Mouse (Mus musculus): Measurements from ENCODE around the gene Inip.

Inip gene

DNA sequence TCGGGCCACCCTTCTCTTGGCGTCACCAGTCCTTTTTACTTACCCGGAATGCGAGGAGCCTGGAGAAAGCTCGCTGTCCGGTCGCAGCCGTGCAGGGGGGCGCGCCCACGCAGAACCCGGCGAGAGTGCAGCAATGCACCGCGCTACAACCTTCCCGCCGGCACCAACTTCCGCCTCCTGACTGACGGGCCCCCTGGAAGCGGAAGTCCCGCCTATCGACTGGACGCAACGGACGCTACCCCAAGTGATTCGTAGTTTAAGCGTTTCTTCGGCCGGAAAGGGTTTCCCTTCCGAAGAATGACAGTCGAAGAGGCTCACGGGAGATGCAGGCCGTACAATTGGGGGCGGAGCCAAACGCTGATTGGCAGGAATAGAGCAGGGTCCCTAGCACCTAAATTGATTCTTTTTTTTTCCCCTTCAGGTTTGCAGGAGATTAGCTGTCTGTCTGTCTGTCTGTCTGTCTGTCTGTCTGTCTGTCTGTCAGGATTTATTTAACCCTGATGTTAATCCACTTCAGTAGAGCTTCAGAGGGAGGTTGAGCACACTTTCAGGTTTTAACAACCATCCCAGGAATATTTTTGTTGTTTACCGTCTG lies 17.6 kb downstream of the Inip start:
- in situ Hi-C loops (cut with MboI; ENCODE audit: unreplicated experiment in 2 of 2): loop anchor here in 1 of 2 experiments (5.0 kb wide), 1 partner anchor 171 kb away; no protein-coding TSS in a partner anchor

DNA sequence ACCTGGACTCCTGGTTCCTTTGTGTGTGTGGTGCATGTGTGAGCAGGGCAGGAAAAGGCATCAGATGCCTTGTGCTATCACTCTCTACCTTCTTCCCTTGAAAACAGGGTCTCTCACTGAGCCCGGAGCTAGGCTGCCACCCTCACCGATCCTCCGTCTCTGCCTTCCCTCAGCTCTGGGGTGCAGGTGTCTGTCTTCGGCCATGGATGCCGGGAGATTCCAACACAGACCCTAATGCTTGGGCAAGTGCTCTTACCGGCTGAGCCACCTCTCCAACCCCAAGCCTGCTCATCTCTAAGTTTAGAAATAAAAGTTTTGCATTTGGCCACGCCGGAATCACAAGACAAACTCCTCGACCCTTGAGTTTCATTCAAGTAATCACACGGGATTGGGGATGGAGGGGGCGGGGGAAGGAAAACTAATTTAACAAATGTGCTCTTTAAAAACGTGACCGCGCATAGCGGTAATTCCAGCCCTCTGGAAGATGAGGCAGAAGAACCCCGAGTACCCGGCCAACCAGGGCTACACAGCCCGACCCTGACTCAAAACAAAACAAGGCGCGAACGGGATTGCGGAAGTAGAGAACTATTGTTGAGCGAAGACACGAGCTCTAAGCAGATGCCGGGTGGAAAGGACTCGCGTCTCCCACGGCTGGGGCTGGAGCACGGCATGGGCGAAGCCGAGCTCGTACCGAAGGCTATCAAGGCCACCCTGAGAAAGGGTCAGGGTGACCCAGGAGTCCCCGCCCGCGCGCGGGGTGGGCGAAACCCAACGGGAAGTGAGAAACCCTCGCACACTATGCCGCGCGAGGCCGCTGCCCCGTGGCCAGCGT lies 18.3 kb downstream of the Inip start:
- in situ Hi-C loops (cut with MboI; ENCODE audit: unreplicated experiment in 2 of 2): loop anchor here in 1 of 2 experiments (5.0 kb wide), 1 partner anchor 171 kb away; no protein-coding TSS in a partner anchor

DNA sequence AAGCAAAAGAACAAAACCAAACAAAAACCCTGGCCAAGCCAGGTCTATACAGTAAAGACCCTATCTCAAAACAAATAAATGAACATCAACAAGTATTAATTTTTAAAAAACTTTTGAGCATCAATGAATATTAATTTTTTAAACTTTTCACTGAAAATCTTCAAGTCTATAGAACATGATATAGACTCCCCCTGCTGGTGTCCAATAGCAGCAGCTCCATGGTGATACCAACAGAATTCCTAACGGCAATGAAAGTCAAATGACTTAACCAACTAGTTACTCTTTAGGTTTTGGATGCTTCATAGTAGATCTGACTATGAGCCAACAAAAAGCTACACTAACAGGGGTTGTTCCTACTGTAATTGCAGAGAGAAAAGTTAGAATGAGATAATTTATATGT lies 20.8 kb downstream of the Inip start:
- in situ Hi-C loops (cut with MboI; ENCODE audit: unreplicated experiment in 2 of 2): loop anchor here in 1 of 2 experiments (5.0 kb wide), 1 partner anchor 168 kb away; no protein-coding TSS in a partner anchor

DNA sequence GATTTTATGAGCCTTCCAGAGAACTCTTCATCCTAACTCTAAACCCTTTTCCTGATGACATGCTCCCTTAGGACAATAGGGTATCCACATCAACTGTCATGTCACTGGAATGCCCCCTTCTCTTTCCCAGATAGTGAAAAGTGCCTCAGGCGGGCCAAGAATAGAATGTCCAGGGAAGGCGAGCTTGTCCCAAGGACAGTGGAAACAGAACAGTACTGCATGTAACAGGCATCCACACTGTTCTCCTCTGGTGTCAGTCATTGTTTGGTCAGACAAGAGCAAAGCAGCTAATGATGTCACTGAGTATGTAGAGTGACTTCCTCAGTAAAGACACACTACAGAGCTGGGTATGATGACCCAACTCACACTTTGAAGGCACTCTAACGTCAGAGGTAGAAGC lies 23.6 kb downstream of the Inip start:
- in situ Hi-C loops (cut with MboI; ENCODE audit: unreplicated experiment in 2 of 2): loop anchor here in 1 of 2 experiments (5.0 to 10.0 kb wide), 2 partner anchors 166 to 683 kb away; no protein-coding TSS in a partner anchor

DNA sequence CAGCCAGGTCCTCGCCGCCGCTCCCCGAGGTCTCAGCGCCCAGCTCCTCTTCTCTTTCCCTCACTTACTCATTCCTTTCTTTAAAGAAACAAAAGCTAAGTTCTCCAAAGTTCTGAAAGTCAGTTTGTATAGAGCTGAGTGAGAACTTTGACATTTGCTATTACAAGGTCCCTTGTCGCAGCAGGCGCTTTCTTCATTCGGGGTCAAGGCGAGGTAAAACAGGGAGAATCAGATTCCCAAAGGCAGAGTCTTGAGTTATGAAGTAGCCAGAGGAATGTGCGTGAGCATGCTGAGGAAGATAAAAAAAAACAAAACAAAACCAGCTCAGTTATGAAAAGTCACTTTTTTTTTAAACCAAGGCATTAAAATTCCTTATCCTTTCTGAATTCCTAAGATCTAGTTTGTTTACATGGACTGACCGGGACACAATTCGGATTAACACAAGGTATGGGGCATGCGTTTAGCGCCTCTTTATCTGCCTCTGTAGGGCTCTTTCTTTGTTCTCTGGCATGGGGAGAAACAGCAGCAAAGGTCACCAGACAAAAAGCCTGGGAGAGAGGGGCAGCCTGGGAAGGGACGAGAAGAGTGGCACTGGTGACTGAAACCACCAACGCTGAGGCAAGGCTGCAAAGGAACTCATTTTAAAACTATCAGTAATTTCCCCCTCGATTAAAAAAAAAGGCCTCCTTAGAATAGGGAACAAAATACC lies 29.1 kb downstream of the Inip start:
- in situ Hi-C loops (cut with MboI; ENCODE audit: unreplicated experiment in 2 of 2): loop anchor here (10.0 to 25.0 kb wide), 2 partner anchors 678 to 685 kb away; no protein-coding TSS in a partner anchor

DNA sequence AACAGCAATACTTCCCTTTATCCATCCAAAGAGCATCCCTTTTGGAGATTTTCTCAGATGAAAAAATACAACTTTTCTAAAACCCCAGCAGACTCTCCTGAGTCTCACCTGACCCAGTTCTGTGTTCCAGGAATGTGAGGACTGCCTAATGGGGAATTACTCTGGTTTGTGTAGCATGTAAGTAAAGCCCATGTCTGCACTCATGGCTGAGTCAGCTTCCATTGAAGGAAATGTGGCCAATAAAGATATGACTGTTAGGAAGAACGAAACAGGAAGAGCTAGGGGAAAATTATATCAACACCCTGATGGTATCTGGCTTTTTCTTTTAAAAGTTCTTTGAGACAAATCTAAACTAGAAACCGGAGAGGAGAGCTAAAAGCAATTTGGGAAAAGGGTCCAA lies 33.7 kb downstream of the Inip start:
- in situ Hi-C loops (cut with MboI; ENCODE audit: unreplicated experiment in 2 of 2): loop anchor here in 1 of 2 experiments (25.0 kb wide), 1 partner anchor 680 kb away; no protein-coding TSS in a partner anchor

DNA sequence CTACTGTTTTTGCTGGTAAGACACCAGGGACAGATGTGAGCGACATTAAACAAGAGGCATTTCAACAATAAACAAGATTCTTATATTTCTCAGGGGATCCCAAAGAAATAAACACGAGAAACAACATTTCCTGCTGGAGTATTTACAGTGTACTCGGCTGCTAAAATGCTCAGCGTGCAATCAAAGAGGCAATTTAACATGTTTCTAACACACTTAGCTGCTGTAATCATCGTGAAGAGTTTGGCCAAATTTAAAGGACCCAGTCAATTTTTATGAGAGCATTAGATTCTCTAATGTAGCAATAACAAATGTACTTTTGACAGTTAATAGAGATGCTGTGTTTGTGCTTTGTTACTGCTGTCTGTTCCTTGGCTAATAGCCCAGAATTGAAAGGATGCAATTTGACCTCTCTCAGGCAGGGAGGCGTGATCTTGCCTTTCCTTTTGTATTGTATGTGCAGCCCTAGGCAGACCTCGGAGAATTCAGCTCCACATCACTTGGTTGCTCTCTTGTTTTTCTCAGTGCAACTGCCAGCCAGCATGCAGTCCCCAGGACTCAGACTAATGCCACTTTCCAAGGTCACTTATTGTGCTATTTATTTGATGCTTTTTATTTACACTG lies 35.9 kb downstream of the Inip start:
- in situ Hi-C loops (cut with MboI; ENCODE audit: unreplicated experiment in 2 of 2): loop anchor here in 1 of 2 experiments (25.0 kb wide), 1 partner anchor 678 kb away; no protein-coding TSS in a partner anchor

DNA sequence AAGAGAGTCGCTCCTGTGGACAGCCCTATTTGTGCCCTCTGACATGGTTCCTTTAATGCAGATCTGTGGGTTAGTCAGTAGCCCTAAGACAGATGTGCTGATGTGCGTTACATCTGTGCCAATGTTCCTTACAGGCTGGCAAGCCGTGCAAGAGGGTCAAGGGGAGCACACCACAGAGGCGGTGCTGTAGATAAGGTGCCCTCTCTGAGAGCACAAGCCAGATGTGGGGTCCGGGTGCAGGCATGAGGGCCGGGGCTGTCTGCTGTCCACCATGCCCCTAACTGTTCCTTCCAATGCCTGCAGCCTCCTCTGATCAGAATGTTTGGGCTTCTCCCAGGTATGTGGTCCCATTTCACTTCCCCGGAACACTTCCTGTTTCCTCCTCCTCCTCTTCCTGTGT lies 36.4 kb downstream of the Inip start:
- in situ Hi-C loops (cut with MboI; ENCODE audit: unreplicated experiment in 2 of 2): loop anchor here in 1 of 2 experiments (25.0 kb wide), 1 partner anchor 678 kb away; no protein-coding TSS in a partner anchor

DNA sequence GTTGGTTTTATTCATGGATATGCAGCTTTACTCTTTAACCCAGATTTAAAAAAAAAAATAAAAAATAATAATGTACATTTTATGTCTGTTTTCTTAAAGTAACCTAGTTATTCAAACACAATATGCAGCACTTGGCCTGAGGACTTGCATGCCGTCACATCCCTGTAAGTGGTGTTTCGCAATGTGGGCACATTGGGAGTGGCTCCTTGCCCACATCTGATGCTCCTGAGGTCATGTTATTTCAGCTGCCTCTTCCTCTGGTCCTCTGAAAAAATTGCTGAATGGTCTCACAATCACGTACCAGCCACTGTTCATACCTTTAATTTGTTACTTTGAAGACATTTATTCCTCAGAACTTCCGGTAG lies 40.0 kb downstream of the Inip start:
- in situ Hi-C loops (cut with MboI; ENCODE audit: unreplicated experiment in 2 of 2): loop anchor here in 1 of 2 experiments (25.0 kb wide), 1 partner anchor 674 kb away; no protein-coding TSS in a partner anchor

DNA sequence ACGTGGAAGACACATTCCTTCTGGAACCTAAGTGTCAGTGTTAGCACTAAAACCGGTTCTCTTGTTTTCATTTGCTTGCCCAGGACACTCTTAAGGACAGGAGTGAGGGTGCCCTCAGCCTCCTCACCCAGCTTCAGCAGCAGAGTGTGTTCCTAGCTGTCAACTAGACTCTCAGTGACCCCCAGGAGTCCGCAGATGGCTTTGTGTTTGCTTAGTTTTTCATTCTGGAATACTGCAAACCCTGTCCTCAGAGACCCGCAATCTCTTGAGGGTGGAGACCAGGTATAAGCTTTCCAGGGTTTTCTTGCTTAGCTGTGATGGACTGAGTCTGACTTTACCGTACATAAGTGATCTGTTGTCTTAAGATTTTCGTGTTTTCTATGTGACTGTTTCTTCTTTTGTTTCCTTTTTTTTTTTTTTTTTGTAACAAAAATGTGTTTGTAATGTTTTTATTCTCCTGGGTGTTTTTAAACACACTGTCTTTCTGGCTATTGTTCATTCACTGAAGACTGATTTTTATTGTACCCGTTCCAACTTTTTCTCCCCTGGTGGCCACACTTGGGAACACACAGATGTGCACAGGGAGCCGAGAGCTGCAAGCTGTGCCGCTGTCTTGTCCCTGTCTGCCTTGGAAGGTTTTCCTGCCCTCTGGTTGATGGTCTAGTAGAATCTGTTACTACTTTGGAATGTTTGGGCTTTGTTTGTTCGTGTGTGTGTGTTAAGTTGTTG lies 40.6 kb downstream of the Inip start:
- in situ Hi-C loops (cut with MboI; ENCODE audit: unreplicated experiment in 2 of 2): loop anchor here in 1 of 2 experiments (25.0 kb wide), 1 partner anchor 673 kb away; no protein-coding TSS in a partner anchor

DNA sequence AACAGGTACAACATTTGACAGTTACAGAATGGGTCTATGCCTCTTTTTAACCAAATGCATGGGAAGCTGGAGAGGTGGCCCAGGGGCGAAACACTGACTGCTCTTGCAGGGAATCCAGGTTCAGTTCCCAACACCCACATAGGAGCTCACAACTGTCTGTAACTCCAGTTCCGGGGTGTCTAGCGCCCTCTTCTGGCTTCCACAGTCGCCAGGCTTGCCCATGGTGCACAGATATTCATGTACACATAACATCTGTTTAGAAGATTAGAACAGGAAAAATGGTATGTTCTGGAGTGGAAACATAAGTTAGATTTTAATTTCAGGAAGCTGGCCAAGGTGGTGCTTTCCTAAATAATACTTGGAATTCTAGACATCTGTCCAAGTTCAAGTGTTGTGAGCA lies 41.4 kb downstream of the Inip start:
- in situ Hi-C loops (cut with MboI; ENCODE audit: unreplicated experiment in 2 of 2): loop anchor here in 1 of 2 experiments (25.0 kb wide), 1 partner anchor 673 kb away; no protein-coding TSS in a partner anchor

DNA sequence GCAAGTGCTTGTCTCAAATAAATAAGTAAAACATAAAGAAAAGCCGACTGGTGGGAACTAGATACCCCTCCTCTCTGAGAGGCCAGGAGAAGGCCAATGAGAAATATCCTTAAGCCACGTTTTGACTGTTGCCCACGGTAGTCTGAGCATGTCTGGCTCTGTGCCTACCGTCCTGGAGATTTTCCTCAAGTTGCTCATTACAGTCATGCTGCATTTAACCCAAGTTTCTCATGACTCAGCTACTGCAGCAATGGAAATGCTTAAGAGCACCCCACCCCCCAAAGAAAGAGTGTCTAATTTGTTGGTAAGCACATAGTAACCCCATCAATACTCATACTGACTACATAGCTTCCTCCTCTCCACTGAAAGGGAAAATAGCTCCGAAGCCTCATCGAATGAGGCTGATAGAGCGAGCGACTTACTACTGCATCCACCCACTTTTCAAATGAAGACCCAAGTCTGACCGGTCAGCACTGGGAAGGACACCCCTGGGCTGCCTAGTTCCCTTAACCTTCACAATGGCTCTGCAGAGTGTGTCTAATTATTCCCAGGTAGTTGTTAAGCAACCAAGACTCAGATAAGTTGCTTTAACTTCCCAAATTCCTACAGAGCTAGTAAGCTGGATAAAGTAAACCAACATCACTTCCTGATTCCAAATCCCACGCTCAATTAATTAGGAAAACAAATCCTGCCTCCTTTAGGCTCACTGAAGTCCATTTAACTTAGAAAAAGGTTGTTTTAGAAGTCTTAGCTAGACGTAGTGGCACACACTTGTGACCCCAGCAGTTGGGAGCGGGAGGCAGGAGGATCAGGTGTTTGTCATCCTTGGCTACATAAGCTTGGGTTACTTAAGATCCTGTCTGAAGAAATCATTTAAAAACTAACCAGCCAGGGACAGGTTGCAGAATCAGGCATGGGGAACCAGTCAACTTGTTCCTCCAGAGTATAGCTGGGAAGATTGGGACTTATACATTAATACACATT lies 43.6 kb downstream of the Inip start:
- in situ Hi-C loops (cut with MboI; ENCODE audit: unreplicated experiment in 2 of 2): loop anchor here in 1 of 2 experiments (25.0 kb wide), 1 partner anchor 670 kb away; no protein-coding TSS in a partner anchor

DNA sequence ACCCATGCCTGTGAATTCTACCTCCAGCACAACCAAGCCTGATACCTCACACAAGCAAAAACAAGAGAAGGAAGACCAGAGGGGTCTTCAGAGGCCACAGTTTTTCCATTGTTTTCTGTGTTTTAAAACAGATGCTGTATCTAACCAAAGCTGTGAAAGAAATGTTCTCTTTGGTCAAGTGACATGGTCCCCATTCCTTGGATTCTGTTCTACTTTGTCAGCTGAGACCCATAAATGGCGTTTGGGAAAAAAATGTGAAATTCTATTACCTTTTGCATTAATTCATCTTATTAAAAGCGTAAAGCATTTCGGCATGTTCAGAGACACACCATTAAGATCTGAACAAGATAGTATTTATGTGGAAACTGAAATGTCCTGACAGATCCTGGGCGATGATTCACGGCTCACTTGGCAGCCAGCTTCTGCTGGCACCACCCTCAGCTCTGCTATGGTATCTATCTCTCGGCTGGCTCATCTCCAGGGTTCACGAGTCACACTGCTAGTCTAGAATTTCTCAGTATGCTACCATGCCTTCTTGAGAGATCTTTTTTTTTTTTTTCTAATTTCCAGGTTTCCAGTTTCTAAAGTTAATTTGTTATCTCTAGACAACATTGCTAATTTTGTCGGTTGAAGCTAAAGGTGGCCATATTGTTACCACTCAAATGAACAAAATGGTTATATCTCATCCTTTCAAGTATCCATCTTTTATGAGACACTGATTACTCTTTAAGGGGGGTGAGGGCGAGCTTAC lies 44.9 kb downstream of the Inip start:
- in situ Hi-C loops (cut with MboI; ENCODE audit: unreplicated experiment in 2 of 2): loop anchor here in 1 of 2 experiments (25.0 kb wide), 1 partner anchor 669 kb away; no protein-coding TSS in a partner anchor

DNA sequence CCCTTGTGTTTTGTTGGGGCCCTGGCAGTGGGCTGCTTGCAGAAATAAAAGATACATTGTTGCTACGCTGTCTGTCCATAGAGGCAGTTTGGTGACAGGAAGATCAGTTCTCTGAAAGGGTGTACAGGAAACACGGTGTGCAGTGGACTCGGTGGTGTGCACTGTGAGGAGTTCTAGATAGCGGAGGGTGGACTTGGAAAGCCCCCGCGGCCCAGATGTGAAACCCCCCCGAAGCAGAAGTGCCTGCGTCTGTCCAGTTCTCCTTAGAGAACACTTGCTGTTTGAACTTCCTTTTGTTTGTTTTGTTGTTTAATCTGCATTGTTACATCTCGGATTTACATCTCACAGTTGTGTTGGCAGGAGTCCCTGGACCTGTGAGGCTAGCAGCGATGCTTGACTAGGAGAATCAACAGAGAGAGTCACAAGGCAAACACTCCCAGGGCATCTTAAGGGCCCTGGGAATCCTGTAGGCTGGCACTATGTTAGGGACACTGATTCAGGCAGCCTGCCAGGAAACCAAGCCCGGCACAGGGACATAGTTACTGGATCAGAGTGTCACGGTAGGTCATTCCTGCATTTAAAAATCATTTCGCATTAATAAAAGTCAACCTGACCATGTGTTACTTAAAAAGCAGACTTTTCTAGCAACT lies 47.8 kb downstream of the Inip start:
- in situ Hi-C loops (cut with MboI; ENCODE audit: unreplicated experiment in 2 of 2): loop anchor here in 1 of 2 experiments (25.0 kb wide), 1 partner anchor 666 kb away; no protein-coding TSS in a partner anchor

DNA sequence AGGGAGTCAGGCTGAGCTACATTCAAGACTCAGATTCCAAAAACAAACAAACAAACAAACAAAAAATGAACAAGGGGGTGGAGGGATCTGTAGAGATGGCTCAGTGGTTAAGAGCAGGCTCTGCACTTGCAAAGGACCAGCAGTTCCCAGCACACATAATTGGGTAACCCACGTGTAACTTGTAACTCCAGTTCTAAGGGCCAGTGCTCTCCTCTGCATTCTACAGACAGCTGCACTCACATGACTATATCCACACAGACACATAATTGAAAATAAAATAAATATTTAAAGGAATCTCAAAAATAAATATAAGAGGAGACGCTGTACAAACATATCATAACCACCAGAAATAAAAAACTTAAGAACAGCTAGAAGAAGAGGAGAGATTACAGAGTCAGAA lies 61.5 kb downstream of the Inip start:
- in situ Hi-C loops (cut with MboI; ENCODE audit: unreplicated experiment in 2 of 2): loop anchor here (5.0 to 10.0 kb wide), 3 partner anchors 118 to 365 kb away; no protein-coding TSS in a partner anchor

DNA sequence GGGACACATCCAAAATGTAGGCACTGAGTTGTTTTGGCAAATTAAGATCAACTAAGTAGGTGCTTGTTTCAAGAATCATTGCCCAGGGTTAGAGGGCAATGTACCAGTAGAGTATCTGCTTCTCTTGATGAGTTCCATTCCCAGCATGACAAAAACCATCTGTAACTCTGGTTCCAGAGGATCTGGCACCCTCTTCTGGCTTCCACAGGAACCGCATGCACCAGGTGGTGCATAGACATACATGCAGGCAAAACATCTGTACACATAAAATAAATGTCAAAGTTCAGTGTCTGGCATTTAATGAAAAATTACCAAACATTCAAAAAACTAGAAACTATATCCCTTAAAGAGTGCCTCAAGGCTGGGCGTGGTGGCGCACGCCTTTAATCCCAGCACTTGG lies 62.1 kb downstream of the Inip start:
- in situ Hi-C loops (cut with MboI; ENCODE audit: unreplicated experiment in 2 of 2): loop anchor here (5.0 to 10.0 kb wide), 2 partner anchors 117 to 125 kb away; no protein-coding TSS in a partner anchor

DNA sequence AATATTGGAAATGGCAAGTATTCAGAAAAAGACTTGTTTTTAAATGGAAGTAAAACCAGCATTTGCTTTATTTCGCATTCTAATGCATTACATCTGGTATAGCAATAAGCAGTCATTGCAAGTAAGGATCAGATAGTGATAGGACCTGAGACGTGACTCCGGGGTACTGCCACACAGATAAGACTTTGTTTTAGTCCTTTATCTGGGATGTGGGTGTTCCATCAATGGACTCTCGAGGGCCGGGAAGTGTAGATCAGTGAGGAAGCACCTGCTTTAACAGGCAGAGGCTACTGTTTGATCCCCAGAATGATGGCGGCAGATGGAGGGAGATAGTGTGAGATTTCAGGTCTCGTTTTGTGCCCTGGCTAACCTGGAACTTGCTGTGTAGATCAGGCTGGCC lies 69.8 kb downstream of the Inip start:
- in situ Hi-C loops (cut with MboI; ENCODE audit: unreplicated experiment in 2 of 2): loop anchor here in 1 of 2 experiments (10.0 kb wide), 1 partner anchor 117 kb away; no protein-coding TSS in a partner anchor

Data from v-Abl transformed pro-B cells (cell line).